Mouse (Mus musculus) kidney, embryonic 15.5 days (tissue): Measurements from ENCODE around the gene Gm17268. TPM values are rescaled to one million over a fixed set of nuclear protein-coding genes. Genes with fewer than 3 reads are reported as not detected.
A peak's percentile ranks its signal among the peaks of the same experiment; 100 is the strongest.

Experiments used
- ATAC-seq: fragments of 200-750 bp; cut with Nextera tagmentation; replicated peaks from 2 replicates; pipeline ENCODE4 v1.8.0; 2017; ENCODE audit warnings: moderate TSS enrichment; ENCODE audit not compliant: low FRiP score
- H3K27ac ChIP-seq: fragments of 300-500 bp; sonication (generic); 2 replicates; pipeline ENCODE4 v1.5.1; 2015; ENCODE audit warnings: mild to moderate bottlenecking, inconsistent platforms
- H3K27me3 ChIP-seq: fragments of 300-500 bp; sonication (generic); 2 replicates; pipeline ENCODE4 v1.6.1; 2015; ENCODE audit warnings: inconsistent platforms
- H3K36me3 ChIP-seq: fragments of 300-500 bp; sonication (generic); 2 replicates; pipeline ENCODE4 v1.6.1; 2015; ENCODE audit warnings: inconsistent platforms
- H3K4me1 ChIP-seq: fragments of 300-500 bp; sonication (generic); 2 replicates; pipeline ENCODE4 v1.6.1; 2015; ENCODE audit warnings: inconsistent platforms
- H3K4me2 ChIP-seq: fragments of 300-500 bp; sonication (generic); 2 replicates; pipeline ENCODE4 v1.6.1; 2015; ENCODE audit warnings: moderate library complexity, mild to moderate bottlenecking, inconsistent platforms
- H3K4me3 ChIP-seq: fragments of 300-500 bp; sonication (generic); replicated peaks from 2 replicates; pipeline ENCODE4 v1.5.1; 2015; ENCODE audit warnings: mild to moderate bottlenecking, inconsistent platforms
- H3K9ac ChIP-seq: fragments of 300-500 bp; sonication (generic); 2 replicates; pipeline ENCODE4 v1.6.1; 2015; ENCODE audit warnings: mild to moderate bottlenecking, inconsistent platforms
- H3K9me3 ChIP-seq: fragments of 300-500 bp; sonication (generic); replicated peaks from 2 replicates; pipeline ENCODE4 v1.6.1; 2016; ENCODE audit warnings: inconsistent platforms
- whole genome bisulfite sequencing: fragments of 180-500 bp; shearing (Covaris S2); methylation state at CpG from one replicate; pipeline ENCODE4 v1.1.7; 2015; ENCODE audit warnings: mixed read lengths; 5-methylcytosine and 5-hydroxymethylcytosine counted together
- polyA plus RNA-seq: library from polyadenylated mRNA; unstranded; fragments of >200 nt; fragmentation: Nextera tagmentation; extraction: Ambion mirVana; gene quantifications from 2 replicates; pipeline ENCODE4 v1.2.1, GENCODE M21; 2015

The Gm17268 gene
- polyA plus RNA-seq, result not detected in 2 replicates

GRCm38 (mm10) chr11:82038535-82038934 lies at the start of gene Gm17268:
Gene Gm17268, minus strand, starts transcription at chr11:82038562.
- Histone ChIP-seq H3K4me1 (0 out of 2 replicates have a peak, but pooled peaks cover 4% of the 10 kb centered on the region), H3K4me3 (no peak within 1 kb of the TSS), H3K9me3 (no peaks in the 10 kb centered on the region), H3K27ac (no peak within 1 kb of the TSS), H3K4me2 (no peak within 1 kb of the TSS), H3K36me3 (no peaks in the 10 kb centered on the region), H3K9ac (no peak within 1 kb of the TSS), H3K27me3 (no peaks in the 10 kb centered on the region)
- ATAC-seq, result no peak
- WGBS, result 32% methylated on average over 2 of the region's 2 CpGs

- no peak overlapping the region for H3K4me3 ChIP-seq
- no peak overlapping the region for H3K9ac ChIP-seq
- 93% methylated on average over 3 of the region's 3 CpGs for WGBS
- H3K9me3 ChIP-seq, result no peaks in the 10 kb centered on the region
- ATAC-seq, result no peak
- no peaks in the 10 kb centered on the region for H3K4me1 ChIP-seq
- H3K36me3 ChIP-seq, result no peaks in the 10 kb centered on the region
- no peak overlapping the region for H3K27ac ChIP-seq
- H3K4me2 ChIP-seq, result no peak overlapping the region
- no peaks in the 10 kb centered on the region for H3K27me3 ChIP-seq
Observed at GRCm38 (mm10) chr11:82084360-82084759, 46.0 kb upstream of the Gm17268 start.

- Histone ChIP-seq H3K9me3 (no peaks in the 10 kb centered on the region), H3K4me2 (no peak overlapping the region), H3K4me3 (no peak overlapping the region), H3K36me3 (no peaks in the 10 kb centered on the region), H3K4me1 (no peaks in the 10 kb centered on the region), H3K9ac (no peak overlapping the region), H3K27ac (no peak overlapping the region), H3K27me3 (no peaks in the 10 kb centered on the region)
- no peak for ATAC-seq
- 74% methylated on average over 3 of the region's 3 CpGs for whole genome bisulfite sequencing
Observed at GRCm38 (mm10) chr11:82080865-82081264, 42.5 kb upstream of the Gm17268 start.

- Histone ChIP-seq H3K27ac (no peak overlapping the region), H3K27me3 (no peaks in the 10 kb centered on the region), H3K9me3 (no peaks in the 10 kb centered on the region), H3K4me1 (no peaks in the 10 kb centered on the region), H3K4me2 (no peak overlapping the region), H3K4me3 (no peak overlapping the region), H3K36me3 (no peaks in the 10 kb centered on the region), H3K9ac (no peak overlapping the region)
- ATAC-seq, result no peak
Observed at GRCm38 (mm10) chr11:82078136-82078730, 39.9 kb upstream of the Gm17268 start.

GRCm38 (mm10) chr11:82077031-82077430 lies 38.7 kb upstream of the Gm17268 start:
- Histone ChIP-seq H3K36me3 (no peaks in the 10 kb centered on the region), H3K27ac (no peak overlapping the region), H3K4me2 (no peak overlapping the region), H3K9ac (no peak overlapping the region), H3K4me3 (no peak overlapping the region), H3K4me1 (no peaks in the 10 kb centered on the region), H3K27me3 (no peaks in the 10 kb centered on the region), H3K9me3 (no peaks in the 10 kb centered on the region)
- no peak for ATAC-seq
- 64% methylated on average over 3 of the region's 3 CpGs for WGBS

GRCm38 (mm10) chr11:82073686-82074085 lies 35.3 kb upstream of the Gm17268 start:
- 85% methylated on average over 3 of the region's 3 CpGs for WGBS
- H3K27ac ChIP-seq, result no peak overlapping the region
- H3K9me3 ChIP-seq, result no peaks in the 10 kb centered on the region
- no peak for ATAC-seq
- no peak overlapping the region for H3K4me2 ChIP-seq
- H3K27me3 ChIP-seq, result no peaks in the 10 kb centered on the region
- no peaks in the 10 kb centered on the region for H3K36me3 ChIP-seq
- no peak overlapping the region for H3K4me3 ChIP-seq
- H3K9ac ChIP-seq, result no peak overlapping the region
- H3K4me1 ChIP-seq, result no peaks in the 10 kb centered on the region

- Histone ChIP-seq H3K27me3 (no peaks in the 10 kb centered on the region), H3K9me3 (no peaks in the 10 kb centered on the region), H3K36me3 (no peaks in the 10 kb centered on the region), H3K4me2 (no peak overlapping the region), H3K4me1 (no peaks in the 10 kb centered on the region), H3K9ac (no peak overlapping the region), H3K4me3 (no peak overlapping the region), H3K27ac (no peak overlapping the region)
- ATAC-seq, result no peak
- WGBS, result 64% methylated on average over 3 of the region's 3 CpGs
Observed at GRCm38 (mm10) chr11:82072984-82073383, 34.6 kb upstream of the Gm17268 start.

- Histone ChIP-seq H3K27me3 (no peaks in the 10 kb centered on the region), H3K4me1 (no peaks in the 10 kb centered on the region), H3K4me3 (no peak overlapping the region), H3K4me2 (no peak overlapping the region), H3K9ac (no peak overlapping the region), H3K27ac (no peak overlapping the region), H3K36me3 (no peaks in the 10 kb centered on the region), H3K9me3 (no peaks in the 10 kb centered on the region)
- no peak for ATAC-seq
- WGBS, result 83% methylated on average over 1 of the region's 1 CpGs
Observed at GRCm38 (mm10) chr11:82072374-82072773, 34.0 kb upstream of the Gm17268 start.

GRCm38 (mm10) chr11:82071076-82071475 lies 32.7 kb upstream of the Gm17268 start:
- no peak overlapping the region for H3K9ac ChIP-seq
- WGBS, result 80% methylated on average over 3 of the region's 3 CpGs
- no peaks in the 10 kb centered on the region for H3K4me1 ChIP-seq
- no peak overlapping the region for H3K27ac ChIP-seq
- H3K36me3 ChIP-seq, result no peaks in the 10 kb centered on the region
- H3K4me3 ChIP-seq, result no peak overlapping the region
- no peaks in the 10 kb centered on the region for H3K9me3 ChIP-seq
- H3K27me3 ChIP-seq, result no peaks in the 10 kb centered on the region
- ATAC-seq, result no peak
- no peak overlapping the region for H3K4me2 ChIP-seq

- ATAC-seq, result no peak
- Histone ChIP-seq H3K27me3 (no peaks in the 10 kb centered on the region), H3K36me3 (no peaks in the 10 kb centered on the region), H3K9me3 (no peaks in the 10 kb centered on the region), H3K4me3 (no peak overlapping the region), H3K27ac (no peak overlapping the region), H3K9ac (no peak overlapping the region), H3K4me2 (no peak overlapping the region), H3K4me1 (no peaks in the 10 kb centered on the region)
- WGBS, result 67% methylated on average over 7 of the region's 7 CpGs
Observed at GRCm38 (mm10) chr11:82066953-82067571, 28.7 kb upstream of the Gm17268 start.

GRCm38 (mm10) chr11:82063454-82063853 lies 25.1 kb upstream of the Gm17268 start:
- Histone ChIP-seq H3K4me2 (no peak overlapping the region), H3K4me1 (no peaks in the 10 kb centered on the region), H3K9ac (no peak overlapping the region), H3K9me3 (no peaks in the 10 kb centered on the region), H3K36me3 (no peaks in the 10 kb centered on the region), H3K27me3 (no peaks in the 10 kb centered on the region), H3K27ac (no peak overlapping the region), H3K4me3 (no peak overlapping the region)
- WGBS, result 74% methylated on average over 2 of the region's 2 CpGs
- no peak for ATAC-seq

- H3K27me3 ChIP-seq, result no peaks in the 10 kb centered on the region
- 87% methylated on average over 3 of the region's 3 CpGs for WGBS
- H3K9me3 ChIP-seq, result no peaks in the 10 kb centered on the region
- no peak overlapping the region for H3K27ac ChIP-seq
- H3K4me3 ChIP-seq, result no peak overlapping the region
- H3K4me1 ChIP-seq, result no peaks in the 10 kb centered on the region
- no peak overlapping the region for H3K9ac ChIP-seq
- no peak overlapping the region for H3K4me2 ChIP-seq
- no peak for ATAC-seq
- no peaks in the 10 kb centered on the region for H3K36me3 ChIP-seq
Observed at GRCm38 (mm10) chr11:82062226-82062625, 23.9 kb upstream of the Gm17268 start.

GRCm38 (mm10) chr11:82057646-82058045 lies 19.3 kb upstream of the Gm17268 start, which contains the start of gene Ccl11:
Gene Ccl11, plus strand, starts transcription at chr11:82057823.
- Histone ChIP-seq H3K36me3 (no peaks in the 10 kb centered on the region), H3K9ac (no peak within 1 kb of the TSS), H3K4me1 (no peaks in the 10 kb centered on the region), H3K27me3 (no peaks in the 10 kb centered on the region), H3K9me3 (no peaks in the 10 kb centered on the region), H3K27ac (no peak within 1 kb of the TSS), H3K4me2 (peak within 1 kb of the TSS; percentile 9; the same call in 1 of the 2 replicates), H3K4me3 (0 out of 2 replicates have a peak within 1 kb of the TSS, but pooled peaks have one; percentile 3)
- no peak for ATAC-seq
- 54% methylated on average over 6 of the region's 6 CpGs for WGBS
